Comparison of ENCODE assay signal across 26 mouse cellular contexts in the genomic region with DNA sequence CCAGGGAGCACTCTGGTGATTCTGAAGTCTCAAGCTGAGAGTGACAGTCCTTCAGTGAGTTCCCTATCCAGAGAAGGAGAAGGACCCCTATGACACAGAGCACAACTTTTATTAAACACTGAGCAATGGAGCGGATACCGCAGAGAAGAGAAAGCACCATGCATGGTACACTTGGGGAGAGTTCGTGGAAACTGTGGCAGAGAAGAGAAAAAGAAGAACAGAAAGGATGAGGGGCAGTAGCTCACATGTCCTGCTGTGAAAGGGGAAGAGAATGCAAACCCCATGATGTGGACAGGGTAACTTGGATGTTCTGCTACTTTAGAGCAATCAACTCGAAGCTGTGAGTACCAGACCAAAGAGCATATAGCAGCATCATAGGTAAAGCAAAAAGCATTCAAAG. TPM values are rescaled to one million over a fixed set of nuclear protein-coding genes. Genes with fewer than 3 reads are reported as not detected.
DNase-seq lines count a peak whose midpoint lies in the region; ATAC-seq lines count a peak whose summit lies in the region.
"Had no signal": no experiment of that assay in that cellular context is flagged by ENCODE, and none has a peak within 500 bp of the region (broad histone marks: within the 10 kb centered on the region; RNA-seq: fewer than 3 reads in every experiment).

No protein-coding gene starts in this region.

- no peak overlapping the region for H3K27ac ChIP-seq in forebrain, embryonic 10.5 days
- H3K27ac ChIP-seq: embryonic facial prominence, embryonic 13.5 days; hindbrain, embryonic 12.5 days; hindbrain, postnatal 0 days; left cerebral cortex, adult 2 months; limb, embryonic 12.5 days; liver, embryonic 15.5 days; neural tube, embryonic 12.5 days had no signal

- H3K4me1 ChIP-seq in forebrain, embryonic 10.5 days, result no peaks in the 10 kb centered on the region
- H3K4me1 ChIP-seq: embryonic facial prominence, embryonic 13.5 days; hindbrain, embryonic 12.5 days; limb, embryonic 12.5 days; liver, embryonic 15.5 days; neural tube, embryonic 12.5 days had no signal

- H3K36me3 ChIP-seq in forebrain, embryonic 10.5 days (replicated peaks), result no peaks in the 10 kb centered on the region
- H3K36me3 ChIP-seq: embryonic facial prominence, embryonic 13.5 days; hindbrain, embryonic 12.5 days; limb, embryonic 12.5 days; liver, embryonic 15.5 days; neural tube, embryonic 12.5 days had no signal

- no peaks in the 10 kb centered on the region for H3K9me3 ChIP-seq in forebrain, embryonic 10.5 days
- H3K9me3 ChIP-seq: embryonic facial prominence, embryonic 13.5 days; hindbrain, embryonic 12.5 days; limb, embryonic 12.5 days; liver, embryonic 15.5 days; neural tube, embryonic 12.5 days had no signal

- H3K4me3 ChIP-seq in forebrain, embryonic 10.5 days, result no peak overlapping the region
- H3K4me3 ChIP-seq: embryonic facial prominence, embryonic 13.5 days; hindbrain, embryonic 12.5 days; left cerebral cortex, adult 2 months; limb, embryonic 12.5 days; liver, embryonic 15.5 days; myocyte; neural tube, embryonic 12.5 days had no signal

- ATAC-seq in common myeloid progenitor, adult 5-6 weeks (replicated peaks; ENCODE audit: low read depth, poor library complexity, severe bottlenecking), result 0 out of 2 replicates have a peak, but pooled peaks have one; percentile 29
- peak; percentile 41; the same call in 1 of the 2 replicates for ATAC-seq in monocyte, adult 5-6 weeks (replicated peaks; ENCODE audit: insufficient number of reproducible peaks, low FRiP score, low TSS enrichment, poor library complexity, severe bottlenecking)
- ATAC-seq: forebrain, postnatal 0 days; hindbrain, postnatal 0 days; intestine, embryonic 16.5 days; lung, postnatal 0 days; midbrain, embryonic 16.5 days had no signal

- H3K27me3 ChIP-seq in forebrain, embryonic 10.5 days (ENCODE audit: poor library complexity, severe bottlenecking), result no peaks in the 10 kb centered on the region
- H3K27me3 ChIP-seq: embryonic facial prominence, embryonic 13.5 days; hindbrain, embryonic 12.5 days; limb, embryonic 12.5 days; liver, embryonic 15.5 days; neural tube, embryonic 12.5 days had no signal

- peak; percentile 64 for DNase-seq in layer of hippocampus, adult 9-11 months
- DNase-seq in layer of hippocampus, adult 18-20 months (ENCODE audit: low spot score in 2 of 2), result no peak
- DNase-seq in A20 (ENCODE audit: low read depth, low spot score), result peak; percentile 39
- no peak for DNase-seq in cerebellum, adult 9-10 months
- DNase-seq in forebrain, embryonic 10.5 days (ENCODE audit: extremely low spot score, low spot score), result no peak
- DNase-seq: adrenal gland, postnatal 25 days; cerebellum, adult 11 months; cerebellum, adult 9-11 months; forebrain, postnatal 0 days; gastrocnemius, postnatal 10 days; heart, postnatal 36 days; kidney, postnatal 14 days; thymus, postnatal 4 days had no signal

- WGBS in forebrain, embryonic 10.5 days, result 89% methylated on average over 4 of the region's 4 CpGs

RNA-seq across cellular contexts. Expression of a gene that starts 14.0 kb away (rescaled TPM):
- 10 to 100 TPM in 1 of 2 experiments, 1 to 10 TPM in 1; 9.7 to 11.1 TPM for total RNA-seq in layer of hippocampus, adult 18-20 months (2021)
- 104 and 113 TPM in 2 replicates for total RNA-seq in common myeloid progenitor, adult 5-6 weeks (2017)
- total RNA-seq in monocyte, adult 5-6 weeks (2017), result 105 to 172 TPM (median 135 TPM) in 3 replicates
- polyA plus RNA-seq in forebrain, embryonic 10.5 days (2016; fragmentation: Nextera tagmentation; extraction: Ambion mirVana), result 3.0 and 4.2 TPM in 2 replicates
- polyA plus RNA-seq: myocyte had no signal

Comparison
In these comparisons a context has a peak if more than half of its experiments do, and no peak if none do; other contexts are left out.
1. DNase-seq: peak in layer of hippocampus, adult 9-11 months (single experiment) and A20 (single experiment); none in layer of hippocampus, adult 18-20 months (0 of 2), cerebellum, adult 9-10 months (single experiment) and forebrain, embryonic 10.5 days (single experiment).